Mouse (Mus musculus) forebrain, embryonic 14.5 days (tissue): Measurements from ENCODE around the gene Fibcd1. TPM values are rescaled to one million over a fixed set of nuclear protein-coding genes. Genes with fewer than 3 reads are reported as not detected.
A peak's percentile ranks its signal among the peaks of the same experiment; 100 is the strongest.

Experiments used
- ATAC-seq: fragments of 200-750 bp; cut with Nextera tagmentation; 2 replicates; pipeline ENCODE4 v1.8.0; 2017; ENCODE audit warnings: mild to moderate bottlenecking, moderate library complexity
- DNase-seq: peaks from one replicate; pipeline ENCODE4 v3.0.0-alpha.2; 2015; ENCODE audit warnings: low spot score
- H3K27ac ChIP-seq: fragments of 300-500 bp; sonication (generic); 2 replicates; pipeline ENCODE4 v1.5.1; 2014; ENCODE audit warnings: low read depth, mild to moderate bottlenecking, control low read depth, low read length, moderate library complexity
- H3K27me3 ChIP-seq: fragments of 300-500 bp; sonication (generic); replicated peaks from 2 replicates; pipeline ENCODE4 v1.6.1; 2014; ENCODE audit warnings: low read length, control low read depth, mixed read lengths; ENCODE audit not compliant: control insufficient read depth, insufficient read depth
- H3K36me3 ChIP-seq: fragments of 300-500 bp; sonication (generic); 2 replicates; pipeline ENCODE4 v1.6.1; 2014; ENCODE audit warnings: low read length, control low read depth; ENCODE audit not compliant: control insufficient read depth, insufficient read depth
- H3K4me1 ChIP-seq: fragments of 300-500 bp; sonication (generic); 2 replicates; pipeline ENCODE4 v1.6.1; 2014; ENCODE audit warnings: antibody characterized with exemption, low read length, control low read depth; ENCODE audit not compliant: control insufficient read depth, insufficient read depth
- H3K4me2 ChIP-seq: fragments of 300-500 bp; sonication (generic); 2 replicates; pipeline ENCODE4 v1.6.1; 2014; ENCODE audit warnings: mild to moderate bottlenecking, control low read depth, low read length
- H3K4me3 ChIP-seq: fragments of 300-500 bp; sonication (generic); 2 replicates; pipeline ENCODE4 v1.5.1; 2014; ENCODE audit warnings: low read depth, low read length, control low read depth
- H3K9ac ChIP-seq: fragments of 300-500 bp; sonication (generic); 2 replicates; pipeline ENCODE4 v1.6.1; 2014; ENCODE audit warnings: mild to moderate bottlenecking, low read length, control low read depth, moderate library complexity
- H3K9me3 ChIP-seq: fragments of 300-500 bp; sonication (generic); replicated peaks from 2 replicates; pipeline ENCODE4 v1.6.1; 2016; ENCODE audit warnings: low read length, control low read depth, mixed read lengths; ENCODE audit not compliant: control insufficient read depth
- WGBS: fragments of 180-500 bp; shearing (Covaris S2); extraction: QIAGEN DNeasy Blood & Tissue Kit; methylation state at CpG from one replicate; pipeline ENCODE4 v1.1.7; 2014; 5-methylcytosine and 5-hydroxymethylcytosine counted together
- polyA plus RNA-seq: library from polyadenylated mRNA; unstranded; fragments of >200 nt; fragmentation: Nextera tagmentation; extraction: Ambion mirVana; gene quantifications from 2 replicates; pipeline ENCODE4 v1.2.1, GENCODE M21; 2014

Fibcd1 gene
- polyA plus RNA-seq, 1 experiment from 2014 or later: 3.0 TPM

DNA sequence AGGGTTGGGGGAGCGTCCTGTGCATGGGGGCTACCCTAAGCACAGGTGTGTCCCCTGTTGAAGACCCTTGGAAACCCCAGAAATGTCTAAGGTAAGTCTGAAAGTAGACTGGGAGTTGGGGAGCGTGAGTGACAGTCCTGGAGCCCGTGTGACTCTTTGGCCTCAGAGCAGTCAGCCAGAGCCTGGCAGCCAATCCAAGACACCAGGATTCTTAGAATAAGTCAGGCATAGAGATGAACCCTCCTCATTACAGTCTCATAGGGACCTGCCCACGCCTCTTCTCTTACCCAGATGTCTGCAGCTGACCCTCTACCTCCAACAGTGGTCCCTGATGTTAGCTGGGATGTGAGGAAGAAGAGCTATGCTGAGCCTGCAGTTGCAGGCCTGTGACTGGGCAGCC, 19.5 kb upstream of the Fibcd1 start:
- H3K4me3 ChIP-seq: no peak overlapping the region
- DNase-seq (no peak), ATAC-seq (no peak)
- H3K27ac ChIP-seq: no peak overlapping the region
- WGBS: 71% methylated on average over 4 of the region's 4 CpGs
- H3K4me2 ChIP-seq: no peak overlapping the region
- no peaks in the 10 kb centered on the region for H3K36me3 ChIP-seq
- H3K27me3 ChIP-seq: no peaks in the 10 kb centered on the region
- H3K9me3 ChIP-seq: no peaks in the 10 kb centered on the region
- no peaks in the 10 kb centered on the region for H3K4me1 ChIP-seq
- no peak overlapping the region for H3K9ac ChIP-seq

DNA sequence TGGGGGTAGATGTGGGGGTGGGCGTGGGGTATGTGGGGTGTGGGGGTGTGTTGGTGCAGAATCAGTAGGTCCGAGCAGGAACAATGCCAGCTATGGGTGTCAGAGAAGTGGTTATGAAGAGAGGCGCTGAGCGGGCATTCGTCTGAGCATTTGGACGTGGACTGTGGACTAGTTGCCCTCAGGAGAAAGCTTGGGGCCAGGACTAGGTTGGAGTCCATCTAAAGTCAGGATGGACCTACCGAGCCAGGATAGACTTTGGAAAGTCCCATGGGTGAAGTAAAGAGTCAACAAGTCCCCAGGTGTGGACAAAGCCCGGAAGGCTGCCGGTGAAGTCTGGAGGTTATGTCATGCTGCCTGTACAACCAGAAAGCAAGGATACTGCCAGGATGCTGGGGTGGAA, 19.1 kb upstream of the Fibcd1 start:
- Histone ChIP-seq H3K4me2 (no peak overlapping the region), H3K27ac (no peak overlapping the region), H3K36me3 (no peaks in the 10 kb centered on the region), H3K9me3 (no peaks in the 10 kb centered on the region), H3K27me3 (no peaks in the 10 kb centered on the region), H3K4me1 (no peaks in the 10 kb centered on the region), H3K4me3 (no peak overlapping the region), H3K9ac (no peak overlapping the region)
- 88% methylated on average over 9 of the region's 9 CpGs for WGBS
- no peak for ATAC-seq
- no peak for DNase-seq

DNA sequence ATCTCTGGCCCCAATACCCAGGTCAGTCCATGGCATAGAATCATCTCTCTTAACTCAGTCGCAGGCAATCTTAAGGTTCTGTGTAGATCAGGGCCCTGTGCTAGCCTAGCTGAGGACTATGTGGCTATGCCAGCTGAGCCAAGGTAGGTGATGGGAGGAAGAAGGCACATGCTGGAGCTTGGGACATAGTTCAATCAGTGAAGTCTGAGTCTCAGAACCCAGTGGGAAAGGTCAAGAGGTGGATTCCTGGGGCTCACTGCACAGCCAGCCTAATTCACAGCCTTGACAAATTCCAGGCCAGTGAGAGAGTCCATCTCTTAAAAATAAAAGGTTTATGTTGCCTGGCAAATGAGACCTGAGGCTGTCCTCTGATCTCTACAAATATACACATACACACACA, 18.0 kb upstream of the Fibcd1 start:
- no peak overlapping the region for H3K4me3 ChIP-seq
- no peak overlapping the region for H3K27ac ChIP-seq
- WGBS: 89% methylated on average over 1 of the region's 1 CpGs
- ATAC-seq (no peak), DNase-seq (no peak)
- no peak overlapping the region for H3K4me2 ChIP-seq
- no peak overlapping the region for H3K9ac ChIP-seq
- no peaks in the 10 kb centered on the region for H3K36me3 ChIP-seq
- H3K4me1 ChIP-seq: peaks cover 4% of the 10 kb centered on the region; the same call in 1 of the 2 replicates
- no peaks in the 10 kb centered on the region for H3K9me3 ChIP-seq
- no peaks in the 10 kb centered on the region for H3K27me3 ChIP-seq

DNA sequence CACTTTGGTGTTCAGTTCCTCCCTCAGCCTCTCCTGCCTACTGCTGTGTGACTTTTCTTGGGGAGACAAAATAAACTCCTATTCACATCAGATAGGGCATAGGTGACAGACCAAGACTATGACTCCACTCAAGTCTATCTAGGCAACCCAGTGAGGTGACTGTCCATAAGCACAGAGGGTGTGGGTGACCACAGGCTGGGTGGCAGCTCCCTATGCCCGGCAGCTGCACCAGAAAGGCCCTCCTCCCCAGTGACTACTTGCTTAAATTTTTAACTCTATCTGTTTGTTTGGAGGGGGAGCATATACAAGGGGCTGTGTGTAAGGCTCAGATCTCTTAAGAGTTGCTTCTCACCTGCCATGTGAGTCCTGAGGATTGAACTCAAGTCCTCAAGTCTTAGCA, 17.1 kb upstream of the Fibcd1 start:
- no peak for ATAC-seq
- Histone ChIP-seq H3K27ac (no peak overlapping the region), H3K27me3 (no peaks in the 10 kb centered on the region), H3K4me2 (no peak overlapping the region), H3K36me3 (no peaks in the 10 kb centered on the region), H3K9me3 (no peaks in the 10 kb centered on the region), H3K4me1 (peaks cover 4% of the 10 kb centered on the region; the same call in 1 of the 2 replicates), H3K4me3 (no peak overlapping the region), H3K9ac (no peak overlapping the region)
- 67% methylated on average over 1 of the region's 1 CpGs for WGBS
- DNase-seq: no peak

DNA sequence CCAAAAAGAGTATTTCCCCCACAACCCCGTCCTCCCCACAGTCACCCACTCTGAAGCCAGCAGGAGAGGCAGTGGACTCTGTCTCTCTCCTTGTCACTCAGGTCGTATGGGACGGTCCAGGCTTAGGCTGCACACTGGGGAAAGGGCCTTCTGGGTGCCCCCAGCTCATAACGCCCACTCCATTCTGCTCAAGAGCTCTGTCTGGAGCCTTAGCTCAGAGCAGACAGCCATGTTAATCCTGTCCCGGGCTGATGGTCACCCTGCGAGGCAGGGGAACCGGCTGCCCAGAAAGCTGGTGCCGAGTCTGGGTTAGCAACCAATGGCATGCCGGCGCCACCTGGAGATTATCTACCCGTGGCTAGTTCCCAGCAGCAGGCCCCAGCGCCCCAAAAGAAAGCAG, 12.7 kb upstream of the Fibcd1 start:
- Histone ChIP-seq H3K9me3 (no peaks in the 10 kb centered on the region), H3K4me2 (no peak overlapping the region), H3K4me3 (no peak overlapping the region), H3K27ac (no peak overlapping the region), H3K27me3 (no peaks in the 10 kb centered on the region), H3K9ac (no peak overlapping the region), H3K4me1 (peaks cover 10% of the 10 kb centered on the region), H3K36me3 (no peaks in the 10 kb centered on the region)
- ATAC-seq (no peak), DNase-seq (no peak)
- 12% methylated on average over 12 of the region's 12 CpGs for WGBS

DNA sequence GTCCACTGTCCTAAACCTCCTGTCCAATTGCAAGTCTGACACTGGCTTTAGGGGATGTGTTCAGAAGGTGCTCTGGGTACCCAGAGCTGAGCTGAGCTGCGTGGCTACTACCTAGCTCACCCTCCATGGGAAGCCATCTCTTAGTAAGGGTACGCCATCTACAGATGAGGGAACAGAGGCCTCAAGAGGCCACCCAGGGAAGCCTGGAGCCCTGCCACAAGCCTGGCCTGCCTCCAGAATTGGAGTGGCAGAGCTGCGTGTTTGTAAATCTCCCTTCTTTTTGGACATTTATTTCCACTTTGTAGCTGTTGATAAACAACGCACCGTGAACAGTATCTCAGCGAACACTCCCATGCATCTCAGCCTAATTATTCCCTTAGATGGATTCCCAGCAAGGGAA, 11.4 kb upstream of the Fibcd1 start:
- H3K9me3 ChIP-seq: no peaks in the 10 kb centered on the region
- no peaks in the 10 kb centered on the region for H3K36me3 ChIP-seq
- H3K4me3 ChIP-seq: no peak overlapping the region
- no peak for ATAC-seq
- H3K27me3 ChIP-seq: no peaks in the 10 kb centered on the region
- no peak overlapping the region for H3K4me2 ChIP-seq
- 38% methylated on average over 6 of the region's 6 CpGs for WGBS
- no peak overlapping the region for H3K27ac ChIP-seq
- peaks cover 10% of the 10 kb centered on the region for H3K4me1 ChIP-seq
- DNase-seq: peak; percentile 36
- H3K9ac ChIP-seq: no peak overlapping the region

DNA sequence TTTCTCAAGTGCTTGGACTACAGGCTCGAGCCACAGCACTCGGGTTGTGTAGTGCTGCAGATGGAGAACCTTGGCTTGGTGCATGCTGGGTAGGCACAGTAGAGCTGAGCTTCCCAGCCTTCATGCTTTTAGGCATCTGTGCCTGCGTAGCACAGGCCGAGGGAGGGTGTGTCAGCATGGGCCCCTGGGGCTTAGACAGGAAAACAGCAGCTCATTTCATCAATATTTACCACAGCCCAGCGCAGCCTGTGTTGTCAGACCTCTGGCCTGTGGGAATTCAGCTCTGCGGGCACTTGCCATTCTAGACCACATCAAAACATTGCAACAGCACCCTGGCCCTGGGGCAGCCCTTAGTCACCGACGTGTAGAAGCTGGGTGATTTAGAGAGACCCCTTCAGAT, 10.2 kb upstream of the Fibcd1 start:
- no peaks in the 10 kb centered on the region for H3K27me3 ChIP-seq
- H3K27ac ChIP-seq: no peak overlapping the region
- peaks cover 10% of the 10 kb centered on the region for H3K4me1 ChIP-seq
- no peaks in the 10 kb centered on the region for H3K9me3 ChIP-seq
- no peaks in the 10 kb centered on the region for H3K36me3 ChIP-seq
- WGBS: 87% methylated on average over 8 of the region's 8 CpGs
- DNase-seq (no peak), ATAC-seq (no peak)
- H3K4me3 ChIP-seq: no peak overlapping the region
- no peak overlapping the region for H3K9ac ChIP-seq
- no peak overlapping the region for H3K4me2 ChIP-seq

DNA sequence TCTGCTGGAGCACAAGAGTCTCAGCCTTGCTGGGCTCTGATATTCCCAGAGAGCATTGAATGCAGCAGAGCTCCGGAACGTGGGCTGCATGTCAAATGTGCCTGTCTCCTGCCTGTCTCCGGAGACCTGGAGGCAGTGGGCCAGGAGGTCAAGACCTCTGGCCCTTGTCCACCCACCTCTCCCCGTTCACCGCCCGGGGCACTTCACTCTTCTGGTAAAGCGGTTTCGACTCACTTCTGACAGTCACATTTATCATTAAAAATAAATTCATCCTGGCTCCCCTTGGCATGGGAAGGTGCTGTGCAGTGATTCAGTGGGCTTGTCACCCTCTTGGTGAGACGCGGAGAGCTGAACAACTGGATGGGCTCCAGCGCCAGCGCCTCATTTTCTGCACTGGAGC, 4.3 kb upstream of the Fibcd1 start:
- H3K36me3 ChIP-seq: no peaks in the 10 kb centered on the region
- 65% methylated on average over 12 of the region's 12 CpGs for WGBS
- no peak overlapping the region for H3K27ac ChIP-seq
- DNase-seq (no peak), ATAC-seq (no peak)
- H3K9ac ChIP-seq: no peak overlapping the region
- H3K4me3 ChIP-seq: no peak overlapping the region
- peaks cover 26% of the 10 kb centered on the region for H3K27me3 ChIP-seq
- H3K4me2 ChIP-seq: no peak overlapping the region
- H3K4me1 ChIP-seq: peaks cover 15% of the 10 kb centered on the region; the same call in 1 of the 2 replicates
- H3K9me3 ChIP-seq: no peaks in the 10 kb centered on the region

DNA sequence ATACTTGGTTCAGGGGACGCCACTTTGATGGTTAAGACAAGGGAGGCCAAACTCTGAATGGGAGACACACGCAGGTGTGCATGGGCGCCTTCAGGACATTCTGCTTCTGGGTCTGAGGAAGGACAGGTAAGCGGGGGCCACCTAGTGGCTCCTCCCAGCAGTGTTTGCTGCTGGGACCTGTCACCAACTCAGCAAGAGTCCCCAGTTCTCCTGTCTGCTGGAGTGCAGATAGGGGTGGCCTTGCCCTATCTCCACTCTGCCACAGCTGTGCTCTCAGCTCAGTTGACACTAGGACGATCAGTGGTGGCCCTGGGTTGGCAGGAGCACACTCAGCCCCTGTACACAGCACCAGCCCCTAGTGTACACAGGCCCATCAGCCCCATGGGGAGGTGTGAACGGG, 2.1 kb upstream of the Fibcd1 start:
- Histone ChIP-seq H3K27me3 (peaks cover 44% of the 10 kb centered on the region), H3K36me3 (no peaks in the 10 kb centered on the region), H3K4me3 (no peak overlapping the region), H3K4me2 (no peak overlapping the region), H3K9me3 (no peaks in the 10 kb centered on the region), H3K27ac (no peak overlapping the region), H3K4me1 (peaks cover 18% of the 10 kb centered on the region; the same call in 1 of the 2 replicates), H3K9ac (no peak overlapping the region)
- no peak for DNase-seq
- no peak for ATAC-seq
- 15% methylated on average over 6 of the region's 6 CpGs for WGBS
